Mouse (Mus musculus) ES-Bruce4 (cell line): Measurements from ENCODE around the gene Prss35.

Source experiments
- CTCF ChIP-seq: IDR thresholded peaks from one replicate; pipeline ENCODE4 v1.8.1; 2011; ENCODE audit warnings: low read depth, low read length
- EP300 ChIP-seq: IDR thresholded peaks from 2 replicates; pipeline ENCODE4 v1.6.1; 2011; ENCODE audit warnings: low read depth, low read length; ENCODE audit not compliant: insufficient read depth

DNA sequence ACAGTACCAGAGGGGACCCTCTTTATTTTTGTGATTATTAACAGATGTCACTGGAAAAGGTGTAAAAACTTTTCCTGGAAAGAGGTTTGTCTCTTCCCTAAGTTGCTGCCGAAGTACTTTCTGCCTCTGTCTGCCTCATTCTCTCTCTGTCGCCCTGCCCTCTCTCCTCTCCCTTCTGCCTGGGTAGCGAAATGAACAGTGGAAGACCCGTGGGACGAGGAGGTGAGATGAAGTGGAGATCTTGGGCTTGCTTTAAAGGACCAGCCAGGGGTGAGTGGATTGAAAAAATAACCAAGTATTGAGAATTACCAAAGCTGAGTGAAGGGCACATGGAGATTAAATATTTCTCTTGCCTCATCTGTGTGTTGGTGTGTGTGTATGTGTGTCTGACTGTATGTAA lies 592 bp downstream of the Prss35 start:
- no peak for TF ChIP-seq EP300
- no peak for TF ChIP-seq CTCF
